Mouse (Mus musculus) stomach, postnatal 0 days (tissue): ENCODE data around the gene Ganab. TPM values are rescaled to one million over a fixed set of nuclear protein-coding genes. Genes with fewer than 3 reads are reported as not detected.

Experiments used
- ATAC-seq: fragments of 200-750 bp; cut with Nextera tagmentation; 2 replicates; pipeline ENCODE4 v1.8.0; 2017; ENCODE audit not compliant: low FRiP score, low TSS enrichment
- DNase-seq: peaks from one replicate; pipeline ENCODE4 v3.0.0-alpha.2; 2016; ENCODE audit warnings: low spot score
- H3K27ac ChIP-seq: fragments of 300-500 bp; sonication (generic); replicated peaks from 2 replicates; pipeline ENCODE4 v1.5.1; 2014; ENCODE audit warnings: mild to moderate bottlenecking, control low read depth
- H3K27me3 ChIP-seq: fragments of 300-500 bp; sonication (generic); 2 replicates; pipeline ENCODE4 v1.6.1; 2014; ENCODE audit warnings: low read length; ENCODE audit not compliant: control insufficient read depth, insufficient read depth
- H3K36me3 ChIP-seq: fragments of 300-500 bp; sonication (generic); 2 replicates; pipeline ENCODE4 v1.6.1; 2014; ENCODE audit warnings: low read length, mixed read lengths; ENCODE audit not compliant: control insufficient read depth, insufficient read depth
- H3K4me1 ChIP-seq: fragments of 300-500 bp; sonication (generic); replicated peaks from 2 replicates; pipeline ENCODE4 v1.6.1; 2014; ENCODE audit warnings: antibody characterized with exemption; ENCODE audit not compliant: control insufficient read depth, insufficient read depth
- H3K4me2 ChIP-seq: fragments of 300-500 bp; sonication (generic); replicated peaks from 2 replicates; pipeline ENCODE4 v1.6.1; 2014; ENCODE audit warnings: low read depth, mild to moderate bottlenecking, control low read depth, moderate library complexity
- H3K4me3 ChIP-seq: fragments of 300-500 bp; sonication (generic); 2 replicates; pipeline ENCODE4 v1.5.1; 2014; ENCODE audit warnings: low read depth, low read length, control low read depth
- H3K9ac ChIP-seq: fragments of 300-500 bp; sonication (generic); 2 replicates; pipeline ENCODE4 v1.6.1; 2014; ENCODE audit warnings: mild to moderate bottlenecking, low read length, control low read depth, mixed read lengths
- H3K9me3 ChIP-seq: fragments of 300-500 bp; sonication (generic); 2 replicates; pipeline ENCODE4 v1.6.1; 2016; ENCODE audit warnings: low read length; ENCODE audit not compliant: control insufficient read depth
- CTCF ChIP-seq: IDR thresholded peaks from 2 replicates; pipeline ENCODE4 v1.5.1; 2016; ENCODE audit warnings: antibody characterized with exemption, low read depth, mild to moderate bottlenecking, moderate library complexity
- EP300 ChIP-seq: optimal IDR thresholded peaks from 2 replicates; pipeline ENCODE3; 2016; ENCODE audit warnings: antibody characterized with exemption
- WGBS: fragments of 180-500 bp; shearing (Covaris S2); extraction: QIAGEN DNeasy Blood & Tissue Kit; methylation state at CpG from one replicate; pipeline ENCODE4 v1.1.7; 2014; 5-methylcytosine and 5-hydroxymethylcytosine counted together
- polyA plus RNA-seq: library from polyadenylated mRNA; unstranded; fragments of >200 nt; fragmentation: Nextera tagmentation; extraction: Ambion mirVana; gene quantifications from 2 replicates; pipeline ENCODE4 v1.2.1, GENCODE M21; 2015

Ganab gene
- polyA plus RNA-seq = 32.3 and 33.3 TPM in 2 replicates

DNA sequence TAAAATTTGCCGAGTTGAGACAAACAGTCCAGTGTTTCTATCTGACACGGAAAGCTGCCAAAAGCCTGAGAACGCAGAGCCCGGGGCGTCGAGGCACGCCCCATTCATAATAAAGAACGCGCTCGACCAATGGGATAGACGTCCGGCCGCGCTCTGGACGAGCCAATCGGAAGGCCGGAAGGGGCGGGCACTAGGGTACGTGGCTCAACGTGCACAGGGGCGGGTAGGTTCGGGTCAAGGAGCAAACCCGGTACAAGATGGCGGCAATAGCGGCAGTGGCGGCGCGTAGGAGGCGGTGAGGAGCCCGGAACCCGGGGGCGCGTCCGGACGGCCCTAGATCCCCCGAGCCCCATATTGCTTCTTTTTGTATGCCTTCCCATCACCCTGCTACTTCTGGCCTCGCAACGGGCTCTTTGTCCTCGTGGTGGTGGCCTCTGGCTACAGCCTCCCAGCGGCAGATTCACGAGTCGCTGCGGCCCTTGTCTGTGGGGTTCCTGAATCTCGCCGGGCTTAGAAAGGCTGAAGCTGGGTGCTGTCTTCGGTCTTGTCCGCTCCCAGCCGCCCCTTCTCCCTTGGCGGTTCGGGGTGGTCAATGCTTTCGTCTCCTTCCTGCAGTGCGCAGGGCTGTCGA, at the start of gene Ganab:
Gene Ganab (plus strand): TSS at position 207 of the 631 bp plus-strand sequence.
- H3K4me1 ChIP-seq = 0 out of 2 replicates have a peak, but pooled peaks cover 3% of the 10 kb centered on the region
- WGBS = under 1% methylated on average over 53 of the region's 53 CpGs
- H3K9me3 ChIP-seq = no peaks in the 10 kb centered on the region
- peak within 1 kb of the TSS; percentile 89 for H3K27ac ChIP-seq
- H3K4me3 ChIP-seq = peak within 1 kb of the TSS; percentile 82
- H3K36me3 ChIP-seq = peaks cover 8% of the 10 kb centered on the region; the same call in 1 of the 2 replicates
- TF ChIP-seq EP300 = peak; percentile 42
- peak; percentile 12; the same call in 1 of the 2 replicates for TF ChIP-seq CTCF
- H3K4me2 ChIP-seq = peak within 1 kb of the TSS; percentile 87
- H3K27me3 ChIP-seq = no peaks in the 10 kb centered on the region
- peak within 1 kb of the TSS; percentile 83 for H3K9ac ChIP-seq
- ATAC-seq (peak; percentile 99), DNase-seq (peak; percentile 98)

DNA sequence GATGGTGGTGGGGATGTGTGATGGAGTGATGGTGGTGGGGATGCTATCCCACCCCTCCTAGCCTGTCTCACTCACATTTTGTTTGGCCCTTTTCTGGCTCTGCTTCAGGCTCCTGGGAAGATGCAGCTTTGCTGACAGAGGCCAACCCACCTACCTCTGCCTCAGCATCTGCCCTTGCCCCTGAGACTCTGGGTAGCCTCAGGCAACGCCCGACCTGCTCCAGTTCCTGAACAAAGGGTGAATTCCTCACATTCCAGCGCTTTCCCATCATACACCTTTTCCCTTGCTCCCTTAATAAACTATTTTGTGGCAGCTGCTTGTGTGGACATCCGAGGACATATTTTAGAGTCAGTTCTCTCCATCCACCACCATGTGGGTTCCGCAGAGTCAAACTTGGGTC, 49.5 kb upstream of the Ganab start:
- no peak overlapping the region for H3K27ac ChIP-seq
- H3K27me3 ChIP-seq = no peaks in the 10 kb centered on the region
- H3K4me1 ChIP-seq = no peaks in the 10 kb centered on the region; the same call in 1 of the 2 replicates
- DNase-seq = no peak
- WGBS = 56% methylated on average over 5 of the region's 5 CpGs
- no peak overlapping the region for H3K4me2 ChIP-seq
- H3K9me3 ChIP-seq = no peaks in the 10 kb centered on the region
- H3K9ac ChIP-seq = no peak overlapping the region
- peaks cover 13% of the 10 kb centered on the region for H3K36me3 ChIP-seq
- ATAC-seq = no peak
- TF ChIP-seq CTCF = no peak
- no peak for TF ChIP-seq EP300
- H3K4me3 ChIP-seq = no peak overlapping the region

DNA sequence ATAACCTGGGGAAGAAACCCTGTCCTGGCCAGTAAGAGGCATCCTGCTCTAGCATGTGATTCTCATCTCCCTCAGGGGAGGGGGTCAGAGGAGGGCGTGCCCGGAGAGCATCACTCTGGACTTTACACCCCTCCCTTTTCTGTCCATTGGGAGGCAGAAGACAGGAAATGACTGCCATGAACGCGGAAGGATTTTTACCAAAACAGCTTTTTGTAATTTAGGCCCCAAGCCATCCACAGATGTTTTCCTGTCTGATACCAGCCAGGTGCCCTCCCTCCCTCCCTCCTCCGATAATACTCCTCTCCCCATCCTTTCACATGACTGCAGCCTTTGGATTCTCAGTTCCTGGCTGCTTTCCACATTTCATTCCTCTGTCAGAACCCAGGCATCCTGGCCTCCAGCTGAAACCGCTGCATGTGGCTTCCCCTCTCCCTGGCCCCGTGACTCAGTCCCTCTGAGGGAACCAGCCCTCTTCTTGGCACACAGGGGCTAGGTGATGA, 47.4 kb upstream of the Ganab start, which contains the start of gene Lrrn4cl:
Gene Lrrn4cl (plus strand): TSS at position 367 of the 500 bp plus-strand sequence.
- Histone ChIP-seq H3K36me3 (peaks cover 13% of the 10 kb centered on the region), H3K4me1 (no peaks in the 10 kb centered on the region; the same call in 1 of the 2 replicates), H3K4me2 (peak within 1 kb of the TSS; percentile 14; the same call in 1 of the 2 replicates), H3K27me3 (no peaks in the 10 kb centered on the region), H3K4me3 (no peak within 1 kb of the TSS), H3K9me3 (no peaks in the 10 kb centered on the region), H3K27ac (peak within 1 kb of the TSS; percentile 61), H3K9ac (peak within 1 kb of the TSS; percentile 35; the same call in 1 of the 2 replicates)
- TF ChIP-seq EP300 (no peak), CTCF (peak; percentile 27)
- 16% methylated on average over 7 of the region's 7 CpGs for WGBS
- peak; percentile 46 for DNase-seq
- ATAC-seq = peak; percentile 88

DNA sequence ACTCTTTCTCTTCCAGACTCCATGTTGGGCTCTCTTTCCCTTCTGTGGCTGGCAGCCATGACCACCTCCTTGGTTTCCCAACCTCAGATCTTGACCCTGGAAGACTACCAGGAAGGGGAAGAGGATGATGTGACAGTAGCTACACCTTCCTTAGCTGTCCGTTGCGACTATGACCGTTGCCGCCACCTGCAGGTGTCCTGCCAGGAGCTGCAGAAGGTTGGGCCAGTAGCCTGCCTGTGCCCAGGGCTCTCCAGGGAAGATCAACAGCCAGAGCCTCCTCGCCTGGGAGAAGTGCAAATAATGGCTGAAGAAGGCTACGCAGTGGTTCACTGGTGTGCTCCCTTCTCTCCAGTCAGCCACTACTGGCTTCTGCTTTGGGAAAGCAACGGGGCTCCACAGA, 46.2 kb upstream of the Ganab start:
- no peak overlapping the region for H3K4me2 ChIP-seq

DNA sequence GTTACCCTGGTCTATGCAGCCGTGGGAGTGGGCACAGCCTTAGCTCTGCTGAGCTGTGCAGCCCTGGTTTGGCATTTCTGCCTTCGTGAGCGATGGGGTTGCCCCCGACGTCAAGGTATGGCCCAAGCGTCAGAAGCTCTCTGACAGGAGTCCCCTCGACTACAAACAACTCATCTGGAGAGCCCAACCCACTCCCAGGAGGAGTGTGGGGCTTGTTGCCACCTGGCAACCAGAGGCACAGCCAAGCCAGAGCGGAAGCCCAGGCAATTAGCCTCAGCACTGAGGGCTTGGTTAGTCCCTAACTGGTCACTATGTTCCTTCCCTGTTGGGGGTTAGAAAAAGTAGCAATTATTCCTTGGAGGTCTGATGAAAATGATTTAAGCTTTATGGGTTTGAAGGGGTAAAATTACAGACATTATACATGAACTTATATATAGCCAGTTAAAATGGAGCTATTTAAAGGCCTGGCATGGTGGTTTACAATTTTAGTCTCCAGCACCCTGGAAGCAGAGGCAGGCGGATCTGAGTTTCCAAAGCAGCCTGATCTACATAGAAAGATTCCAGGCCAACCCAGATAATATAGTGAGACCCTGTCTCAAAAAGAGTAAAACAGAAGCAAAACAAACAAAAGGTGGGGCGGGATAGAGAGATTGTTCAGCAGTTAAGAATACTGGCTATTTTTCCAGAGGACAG, 45.5 kb upstream of the Ganab start:
- H3K9me3 ChIP-seq = no peaks in the 10 kb centered on the region
- H3K9ac ChIP-seq = no peak overlapping the region
- no peak overlapping the region for H3K27ac ChIP-seq
- 47% methylated on average over 10 of the region's 10 CpGs for WGBS
- TF ChIP-seq CTCF (no peak), EP300 (no peak)
- ATAC-seq (no peak; the same call in 1 of the 2 replicates), DNase-seq (no peak)
- H3K36me3 ChIP-seq = peaks cover 2% of the 10 kb centered on the region
- H3K27me3 ChIP-seq = no peaks in the 10 kb centered on the region
- H3K4me3 ChIP-seq = no peak overlapping the region
- no peak overlapping the region for H3K4me2 ChIP-seq
- no peaks in the 10 kb centered on the region; the same call in 1 of the 2 replicates for H3K4me1 ChIP-seq

More for the DNA sequence above, 46.2 kb upstream of the Ganab start:
- H3K9me3 ChIP-seq = no peaks in the 10 kb centered on the region
- no peaks in the 10 kb centered on the region for H3K27me3 ChIP-seq
- H3K27ac ChIP-seq = no peak overlapping the region
- no peak overlapping the region for H3K4me3 ChIP-seq
- H3K9ac ChIP-seq = no peak overlapping the region
- peaks cover 7% of the 10 kb centered on the region for H3K36me3 ChIP-seq
- H3K4me1 ChIP-seq = no peaks in the 10 kb centered on the region; the same call in 1 of the 2 replicates
- DNase-seq (peak; percentile 52), ATAC-seq (peak; percentile 34; the same call in 1 of the 2 replicates)
- 44% methylated on average over 7 of the region's 7 CpGs for WGBS
- TF ChIP-seq CTCF (peak; percentile 34; the same call in 1 of the 2 replicates), EP300 (no peak)

DNA sequence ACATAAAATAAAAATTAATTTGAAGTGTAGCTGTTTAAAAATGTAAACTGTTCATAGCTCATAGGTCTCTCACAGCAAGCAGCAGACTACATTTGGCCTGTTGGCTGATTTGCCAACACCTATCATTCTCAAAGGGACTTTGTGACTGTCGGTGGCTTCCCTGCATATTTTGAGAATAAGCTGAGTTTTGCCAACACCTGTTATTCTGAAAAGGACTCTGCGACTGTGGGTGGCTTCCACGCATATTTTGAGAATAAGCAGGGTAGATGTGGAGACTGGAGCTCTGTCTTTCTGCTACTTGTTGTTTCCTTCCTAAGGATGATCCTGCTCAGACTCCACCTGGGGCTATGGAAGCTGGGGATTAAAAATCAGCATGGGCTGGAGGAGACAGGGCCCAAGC, 44.8 kb upstream of the Ganab start:
- no peaks in the 10 kb centered on the region for H3K27me3 ChIP-seq
- H3K4me1 ChIP-seq = no peaks in the 10 kb centered on the region; the same call in 1 of the 2 replicates
- 83% methylated on average over 3 of the region's 3 CpGs for WGBS
- no peaks in the 10 kb centered on the region for H3K9me3 ChIP-seq
- TF ChIP-seq CTCF = no peak
- no peak for TF ChIP-seq EP300
- no peaks in the 10 kb centered on the region for H3K36me3 ChIP-seq
- H3K9ac ChIP-seq = no peak overlapping the region
- H3K27ac ChIP-seq = no peak overlapping the region
- no peak overlapping the region for H3K4me2 ChIP-seq
- ATAC-seq (no peak), DNase-seq (no peak)
- no peak overlapping the region for H3K4me3 ChIP-seq
